Mouse (Mus musculus) adrenal gland, postnatal 10 days (tissue): ENCODE results near the gene Gm14124. TPM values are rescaled to one million over a fixed set of nuclear protein-coding genes. Genes with fewer than 3 reads are reported as not detected.
"Not testable (repeated sequence)": the region's sequence is repeated elsewhere in the genome, so short reads cannot be mapped to it uniquely, and the experiment has no call there.

ENCODE experiments used
- DNase-seq: peaks from one replicate; pipeline ENCODE4 v3.0.0; 2021; ENCODE audit warnings: mixed read lengths
- long read RNA-seq, 2 experiments: library from polyadenylated mRNA; stranded (forward); transcript quantifications; one replicate each; pipeline ENCODE4 v2.0.0; 2021
- total RNA-seq, 2 experiments: library from RNA; stranded (reverse); gene quantifications; 2 replicates each; pipeline ENCODE4 v1.2.3; 2021

The Gm14124 gene
- total RNA-seq, result under 1 TPM; 0.18 to 0.33 TPM
- long read RNA-seq, experiment 1, result 0 reads
- long read RNA-seq, experiment 2, result 0 reads

DNA sequence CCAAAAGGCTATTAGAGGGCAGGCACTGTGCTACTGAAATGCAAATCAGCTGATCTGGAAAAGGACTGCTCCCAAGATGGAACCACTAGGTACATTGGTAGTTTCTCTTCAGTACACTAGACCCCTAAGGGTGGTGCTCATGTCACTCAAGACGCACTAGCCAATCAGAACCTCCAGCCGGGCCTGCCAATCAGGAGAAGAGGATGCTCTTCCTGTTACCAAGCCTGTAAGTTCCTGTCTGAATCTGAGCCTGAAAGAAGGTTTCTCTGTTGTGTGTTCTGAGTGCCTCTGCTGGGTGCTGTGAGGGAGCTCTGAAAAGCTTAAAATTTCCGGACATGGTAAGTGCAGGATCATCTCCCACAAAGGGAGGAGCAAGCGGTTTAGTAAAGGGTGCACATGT is at the start of gene Gm14124:
Gene Gm14124, plus strand, starts transcription at position 227 of the 400 bp plus-strand sequence.
- DNase-seq, result not testable (repeated sequence)

DNA sequence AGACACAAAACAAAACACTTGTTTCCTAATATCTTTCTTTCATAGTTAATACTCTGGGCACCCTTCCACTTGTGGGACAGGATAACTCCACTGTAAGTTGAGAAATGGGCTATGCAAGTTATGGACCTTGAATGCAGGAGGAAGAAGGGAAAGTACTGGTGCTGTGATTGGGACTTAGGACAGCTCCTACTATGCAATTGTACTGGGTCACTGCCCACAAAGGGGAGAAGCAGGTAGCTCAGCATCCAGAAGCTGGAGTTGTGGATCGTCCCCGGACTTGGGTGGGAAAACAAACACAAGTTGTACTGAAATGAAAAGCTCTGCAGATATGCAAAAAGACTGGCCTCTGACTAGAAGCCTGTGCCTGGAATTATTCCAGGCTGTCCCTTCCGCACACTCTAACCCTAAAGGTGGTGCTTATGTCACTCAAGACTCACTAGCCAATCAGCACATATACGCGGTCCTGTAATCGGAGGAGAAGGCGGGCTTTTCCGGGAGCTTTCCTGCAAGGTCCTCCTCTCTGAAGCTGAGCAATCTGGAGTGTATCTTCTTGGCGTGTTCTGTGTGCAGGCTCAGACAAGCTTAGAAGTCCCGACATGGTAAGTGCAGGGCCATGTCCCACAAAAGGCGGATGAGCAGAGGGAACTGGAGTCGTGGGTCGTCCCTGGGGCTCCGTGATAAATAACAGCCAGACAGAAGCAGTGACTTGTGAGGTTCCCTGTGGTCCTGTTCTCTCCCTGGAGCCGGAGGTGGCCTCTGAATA is 39.5 kb upstream of the Gm14124 start, which contains the start of gene Zfp937:
Gene Zfp937, plus strand, starts transcription at position 474 of the 763 bp plus-strand sequence.
- DNase-seq, result peak; percentile 81

DNA sequence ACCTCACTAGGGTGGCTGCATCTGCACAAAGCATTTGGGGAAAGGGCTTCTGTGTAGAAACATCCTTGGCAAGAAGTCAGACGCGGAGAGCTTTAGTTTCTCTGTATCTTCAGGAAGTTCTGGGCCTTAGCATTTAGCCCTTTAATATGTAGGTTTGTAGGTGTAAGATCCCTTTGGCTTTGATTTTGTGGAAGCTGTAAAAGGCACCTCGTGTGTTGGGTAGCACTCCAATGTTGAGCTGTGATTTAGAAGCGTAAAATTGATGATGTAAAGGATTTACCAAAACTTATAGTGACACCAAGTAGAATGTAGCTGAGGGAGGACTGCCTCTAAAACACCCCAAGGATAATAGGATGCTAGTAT is 39.0 kb upstream of the Gm14124 start:
- DNase-seq, result not testable (repeated sequence)

DNA sequence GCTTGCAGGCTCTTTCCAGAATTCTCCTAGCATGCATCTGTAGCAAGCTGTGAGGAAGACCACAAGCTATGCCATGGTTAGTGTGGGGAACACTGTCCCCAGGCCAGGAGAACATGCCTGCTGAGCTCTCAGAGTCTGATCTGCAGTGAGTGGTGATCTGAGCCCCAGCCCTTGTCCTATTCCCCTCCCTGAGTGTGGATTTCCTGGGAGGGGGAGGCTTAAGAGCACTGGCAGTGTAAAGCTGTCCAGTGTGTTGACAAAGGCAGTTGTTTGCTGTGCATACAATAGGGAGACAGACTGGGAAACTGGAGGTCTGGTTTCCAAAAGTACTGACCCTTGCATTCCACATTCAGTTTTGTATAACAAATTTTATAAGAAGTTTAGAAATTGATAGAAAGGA is 34.1 kb upstream of the Gm14124 start:
- DNase-seq, result not testable (repeated sequence)

DNA sequence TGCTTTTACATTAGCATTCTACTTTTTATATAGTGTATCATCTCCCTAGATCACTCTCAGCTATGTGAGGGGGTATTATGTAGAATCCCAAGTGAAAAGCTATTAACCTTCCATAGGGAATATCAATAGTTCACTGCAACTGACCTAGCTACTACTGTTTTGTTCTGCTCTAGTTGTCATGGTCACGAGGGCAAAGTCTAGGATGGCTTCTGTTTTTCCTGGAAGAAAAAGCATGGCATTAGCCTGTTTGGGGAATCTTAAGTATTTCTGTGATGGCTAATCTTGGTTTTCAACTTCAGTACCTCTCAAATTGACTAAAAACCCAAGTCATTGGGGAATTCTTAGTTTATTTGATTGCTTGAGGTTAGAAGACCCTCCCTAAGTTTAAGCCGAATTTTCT is 14.1 kb upstream of the Gm14124 start:
- DNase-seq, result no peak

DNA sequence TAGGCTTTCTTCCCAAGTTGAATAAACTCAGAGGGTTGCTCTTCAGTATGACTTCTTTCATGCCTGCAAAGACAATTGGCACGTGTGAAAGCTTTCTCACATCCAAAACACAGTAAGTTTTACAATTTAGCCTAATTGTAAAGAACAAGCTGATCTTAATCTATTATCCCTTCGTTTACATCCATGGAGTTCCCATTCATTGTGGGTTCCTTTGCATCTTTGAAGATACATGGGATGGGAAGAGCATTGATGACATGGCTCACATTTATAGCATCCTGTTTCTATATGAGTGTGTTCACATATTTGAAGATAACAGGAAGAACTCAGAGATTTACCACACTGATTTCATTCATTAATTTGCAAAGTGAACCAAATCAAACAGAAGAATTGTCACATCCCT is 1.8 kb upstream of the Gm14124 start, which contains the start of gene Gm21994:
Gene Gm21994, minus strand, starts transcription at position 101 of the 400 bp plus-strand sequence.
- DNase-seq, result not testable (repeated sequence)

DNA sequence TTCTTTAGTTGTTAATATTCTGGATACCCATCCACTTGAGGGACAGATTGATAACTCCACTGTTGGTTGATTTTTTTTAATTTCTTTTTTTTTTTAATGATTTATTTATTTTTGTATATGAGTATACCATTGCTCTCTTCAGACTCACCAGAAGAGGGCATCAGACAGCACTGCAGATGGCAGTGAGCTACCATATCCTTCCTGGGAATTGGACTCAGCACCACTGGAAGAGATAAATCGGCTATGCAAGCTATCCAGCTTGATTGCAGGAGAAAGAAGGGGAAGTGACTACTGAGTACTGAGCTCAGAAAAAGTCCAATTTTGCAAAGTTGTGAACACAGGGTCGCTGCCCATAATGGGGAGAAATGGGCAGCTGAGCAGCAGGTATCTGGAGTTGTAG is 456 bp upstream of the Gm14124 start:
- not testable (repeated sequence) for DNase-seq

DNA sequence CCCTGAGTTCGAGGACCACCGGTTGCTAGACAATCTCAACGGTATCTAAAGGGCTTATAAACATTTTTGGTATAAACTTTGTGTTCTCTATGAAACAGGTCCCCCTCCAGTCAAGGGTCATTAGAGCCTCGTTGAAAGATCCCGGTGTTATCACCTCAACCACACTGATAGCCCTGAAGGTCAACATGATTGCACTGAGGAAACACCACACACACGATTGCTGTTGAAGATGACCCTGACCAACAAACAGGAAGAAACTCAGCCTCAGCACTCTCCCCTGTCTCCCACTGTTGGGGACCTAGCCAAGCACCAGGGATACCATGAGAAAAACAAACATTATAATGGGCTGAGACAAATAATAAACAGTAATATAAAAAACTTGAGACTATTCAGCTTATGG is 36.4 kb downstream of the Gm14124 start:
- DNase-seq, result no peak

DNA sequence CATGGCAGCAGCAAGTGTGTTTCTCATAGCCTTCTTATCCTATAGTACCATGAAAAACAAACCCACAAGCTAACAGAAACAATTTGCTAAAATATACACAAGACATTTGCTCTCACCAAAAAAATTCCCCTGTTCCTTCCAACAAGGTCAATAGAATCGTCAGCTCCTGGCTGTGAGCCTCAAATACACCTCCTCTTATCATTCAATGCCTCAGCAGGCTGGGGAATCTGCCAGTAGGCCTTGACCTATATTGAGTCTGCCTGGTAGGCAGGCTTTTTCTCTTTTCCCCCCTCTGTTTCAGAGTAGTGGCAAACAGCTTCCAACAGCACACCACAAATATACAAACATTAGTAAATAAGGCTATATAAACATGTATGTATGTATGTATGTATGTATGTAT is 41.8 kb downstream of the Gm14124 start:
- peak; percentile 61 for DNase-seq

DNA sequence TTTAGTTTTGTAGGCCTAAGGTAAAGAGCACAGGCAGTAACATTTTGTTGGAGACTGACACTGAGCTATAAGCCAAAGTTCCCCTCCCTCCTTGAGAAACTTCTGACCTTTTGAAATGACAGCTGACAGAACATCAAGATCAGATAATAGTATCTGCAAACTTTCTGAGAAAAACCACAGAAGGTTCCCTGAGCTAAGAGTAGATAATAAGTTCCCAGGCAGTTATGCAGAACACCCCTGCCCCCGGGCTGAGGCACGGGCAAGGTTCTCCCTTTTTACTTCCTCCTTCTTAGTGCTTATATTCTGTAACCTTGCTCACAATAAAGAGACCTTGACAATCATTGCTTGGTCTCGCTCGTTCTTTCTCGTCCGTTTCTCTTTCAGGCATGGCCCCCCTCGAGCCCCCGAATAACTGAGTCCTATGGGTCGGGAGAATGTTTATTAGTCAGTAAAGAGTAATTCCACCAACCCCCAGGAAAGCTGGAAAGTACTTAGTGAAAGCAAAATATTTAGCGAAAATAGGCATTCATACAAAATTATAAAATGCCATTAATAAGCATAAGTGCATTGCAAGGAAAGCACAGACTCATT is 50.0 kb downstream of the Gm14124 start:
- DNase-seq, result no peak

DNA sequence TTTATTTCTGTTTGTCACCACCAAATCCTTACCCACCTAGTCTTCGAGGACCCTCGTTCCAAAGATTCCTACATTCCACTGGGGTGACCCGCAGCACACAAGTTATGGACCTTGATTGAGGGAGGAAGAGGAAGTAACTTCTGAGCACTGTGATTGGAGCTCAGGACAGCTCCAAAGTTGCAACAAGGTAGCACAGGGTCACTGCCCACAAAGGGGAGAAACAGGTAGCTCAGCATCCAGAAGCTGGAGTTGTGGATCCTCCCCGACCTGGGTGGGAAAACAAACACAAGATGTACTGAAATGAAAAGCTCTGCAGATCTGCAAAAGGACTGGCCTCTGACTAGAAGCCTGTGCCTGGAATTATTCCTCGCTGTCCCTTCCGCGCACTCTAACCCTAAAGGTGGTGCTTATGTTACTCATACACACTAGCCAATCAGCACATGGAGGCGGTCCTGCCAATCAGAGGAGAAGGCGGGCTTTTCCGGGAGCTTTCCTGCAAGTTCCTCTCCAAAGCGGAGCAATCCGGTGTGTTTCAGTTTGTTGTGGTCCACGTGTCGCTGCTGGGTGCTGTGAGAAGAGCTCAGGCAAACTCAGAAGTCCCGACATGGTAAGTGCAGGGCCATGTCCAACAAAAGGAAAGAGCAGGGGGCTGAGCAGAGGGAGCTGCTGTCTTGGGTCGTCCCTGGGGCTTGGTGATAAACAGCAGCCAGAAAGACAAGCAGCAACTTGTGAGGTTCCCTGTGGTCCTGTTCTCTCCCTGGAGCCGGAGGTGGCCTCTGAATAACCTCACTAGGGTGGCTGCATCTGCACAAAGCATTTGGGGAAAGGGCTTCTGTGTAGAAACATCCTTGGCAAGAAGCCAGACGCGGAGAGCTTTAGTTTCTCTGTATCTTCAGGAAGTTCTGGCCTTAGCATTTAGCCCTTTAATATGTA is 53.9 kb downstream of the Gm14124 start:
- DNase-seq, result peak; percentile 95

DNA sequence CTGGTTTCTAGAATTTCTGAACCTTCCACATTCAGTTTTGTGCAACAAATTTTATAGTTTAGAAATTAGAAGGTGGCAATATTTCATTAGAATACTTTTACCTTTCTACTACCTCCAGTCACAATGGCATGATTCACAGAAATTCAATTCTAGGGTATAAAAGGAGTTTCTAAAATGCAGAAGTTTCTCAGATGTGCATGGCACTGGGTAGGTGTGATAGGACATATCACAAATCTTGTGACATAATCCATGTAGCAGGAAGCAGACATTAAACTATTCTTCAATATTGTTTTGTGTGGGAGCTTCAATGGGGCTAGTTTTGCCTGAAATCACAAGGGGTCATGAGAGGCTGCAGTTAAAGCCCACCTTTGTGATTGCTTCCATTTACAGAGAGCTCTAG is 58.8 kb downstream of the Gm14124 start:
- no peak for DNase-seq

DNA sequence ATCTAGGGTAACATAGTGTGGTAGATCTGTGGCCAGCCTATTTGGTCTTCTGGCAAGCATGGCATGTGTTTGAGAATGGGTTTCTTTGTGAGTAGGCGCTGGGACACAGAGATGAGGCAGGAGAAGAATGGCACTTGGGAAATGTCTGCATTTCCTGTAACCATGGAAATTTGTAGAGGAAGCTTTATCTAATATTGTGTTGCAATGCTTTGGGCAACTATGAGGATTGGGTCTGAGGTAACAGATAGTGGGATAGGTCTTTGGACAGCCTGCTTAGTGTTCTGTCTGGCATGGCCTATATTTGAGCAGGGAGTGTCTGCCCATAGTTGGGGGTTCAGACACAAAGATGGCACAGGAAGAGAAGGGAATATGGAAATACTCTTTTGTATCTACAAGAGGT is 61.7 kb downstream of the Gm14124 start:
- no peak for DNase-seq

Other genes starting within 250 kb of the Gm14124 start
- gene Zfp120, start 120.8 kb upstream of the Gm14124 start, total RNA-seq, result 1 to 10 TPM; 6.7 to 9.2 TPM
- gene Gm10770, start 77.8 kb upstream of the Gm14124 start, total RNA-seq, result not detected
- under 1 TPM; 0.33 to 0.67 TPM for gene Gm14139, start 75.8 kb upstream of the Gm14124 start, total RNA-seq
- 1 to 10 TPM; 5.2 to 8.2 TPM for gene Zfp937, start 39.4 kb upstream of the Gm14124 start, total RNA-seq
- gene Gm21994, start 1.9 kb upstream of the Gm14124 start, total RNA-seq, result 1 to 10 TPM; 5.6 to 7.7 TPM
- 1 to 10 TPM; 2.0 to 3.5 TPM for gene Gm10130, start 66.2 kb downstream of the Gm14124 start, total RNA-seq
- 1 to 10 TPM; 3.4 to 6.6 TPM for gene 3300002I08Rik, start 105.2 kb downstream of the Gm14124 start, total RNA-seq
- 1 to 10 TPM; 3.9 to 6.1 TPM for gene Zfp442, start 194.0 kb downstream of the Gm14124 start, total RNA-seq
- 1 to 10 TPM in 1 of 2 experiments, under 1 TPM in 1; 0.78 to 1.1 TPM for gene Zfp345, start 227.6 kb downstream of the Gm14124 start, total RNA-seq